Mouse (Mus musculus): Measurements from ENCODE around the gene Pet117. TPM values are rescaled to one million over a fixed set of nuclear protein-coding genes. Genes with fewer than 3 reads are reported as not detected.

Gene Pet117
- 0.90 and 1.3 TPM in 2 replicates for polyA plus RNA-seq (2015; fragmentation: Nextera tagmentation; extraction: Ambion mirVana)

- ATAC-seq (ENCODE audit: extremely low read depth, insufficient number of reproducible peaks, low FRiP score, low TSS enrichment), result peak; percentile 89
- H3K4me2 ChIP-seq, result peak within 1 kb of the TSS; percentile 79
- peaks cover 6% of the 10 kb centered on the region for H3K36me3 ChIP-seq
- no peaks in the 10 kb centered on the region for H3K27me3 ChIP-seq (replicated peaks)
- peak within 1 kb of the TSS; percentile 95 for H3K9ac ChIP-seq
- H3K4me1 ChIP-seq, result peaks cover 26% of the 10 kb centered on the region
- peak within 1 kb of the TSS; percentile 86 for H3K4me3 ChIP-seq
- peak within 1 kb of the TSS; percentile 97 for H3K27ac ChIP-seq (replicated peaks)
- H3K9me3 ChIP-seq, result no peaks in the 10 kb centered on the region
- 5% methylated on average over 37 of the region's 38 CpGs for WGBS
Measured at GRCm38 (mm10) chr2:144368400-144369019, at the start of gene Pet117, which contains the start of gene Kat14. Gene Pet117, plus strand, starts transcription at chr2:144368996. Gene Kat14, plus strand, starts transcription at chr2:144368983.

GRCm38 (mm10) chr2:144324218-144324617 lies 44.6 kb upstream of the Pet117 start:
- no peaks in the 10 kb centered on the region for H3K36me3 ChIP-seq
- H3K4me2 ChIP-seq, result no peak overlapping the region
- no peak overlapping the region for H3K27ac ChIP-seq (replicated peaks)
- 35% methylated on average over 3 of the region's 3 CpGs for WGBS
- H3K27me3 ChIP-seq (replicated peaks), result peaks cover 37% of the 10 kb centered on the region
- H3K4me1 ChIP-seq, result no peaks in the 10 kb centered on the region
- ATAC-seq (ENCODE audit: extremely low read depth, insufficient number of reproducible peaks, low FRiP score, low TSS enrichment), result no peak
- H3K4me3 ChIP-seq, result no peak overlapping the region
- H3K9ac ChIP-seq, result no peak overlapping the region
- H3K9me3 ChIP-seq, result no peaks in the 10 kb centered on the region

GRCm38 (mm10) chr2:144329451-144329850 lies 39.3 kb upstream of the Pet117 start:
- no peak overlapping the region for H3K9ac ChIP-seq

GRCm38 (mm10) chr2:144329937-144330336 lies 38.9 kb upstream of the Pet117 start:
- peaks cover 41% of the 10 kb centered on the region for H3K4me1 ChIP-seq
- H3K4me2 ChIP-seq, result peak overlapping the region; percentile 92
- H3K4me3 ChIP-seq, result peak overlapping the region; percentile 64
- no peak overlapping the region for H3K9ac ChIP-seq
- no peak overlapping the region for H3K27ac ChIP-seq (replicated peaks)
- peaks cover 94% of the 10 kb centered on the region for H3K27me3 ChIP-seq (replicated peaks)
- H3K9me3 ChIP-seq, result no peaks in the 10 kb centered on the region
- ATAC-seq (ENCODE audit: extremely low read depth, insufficient number of reproducible peaks, low FRiP score, low TSS enrichment), result no peak
- no peaks in the 10 kb centered on the region for H3K36me3 ChIP-seq
- WGBS, result 2% methylated on average over 10 of the region's 10 CpGs

More at GRCm38 (mm10) chr2:144329451-144329850, 39.3 kb upstream of the Pet117 start:
- no peak for ATAC-seq (ENCODE audit: extremely low read depth, insufficient number of reproducible peaks, low FRiP score, low TSS enrichment)
- peak overlapping the region; percentile 64 for H3K4me3 ChIP-seq
- H3K27me3 ChIP-seq (replicated peaks), result peaks cover 89% of the 10 kb centered on the region
- H3K9me3 ChIP-seq, result no peaks in the 10 kb centered on the region
- H3K27ac ChIP-seq (replicated peaks), result no peak overlapping the region
- peak overlapping the region; percentile 92 for H3K4me2 ChIP-seq
- WGBS, result 6% methylated on average over 10 of the region's 10 CpGs
- no peaks in the 10 kb centered on the region for H3K36me3 ChIP-seq
- peaks cover 41% of the 10 kb centered on the region for H3K4me1 ChIP-seq

- WGBS, result under 1% methylated on average over 40 of the region's 41 CpGs
- no peak overlapping the region for H3K27ac ChIP-seq (replicated peaks)
- peaks cover 96% of the 10 kb centered on the region for H3K27me3 ChIP-seq (replicated peaks)
Measured at GRCm38 (mm10) chr2:144330352-144330959, 38.3 kb upstream of the Pet117 start.

GRCm38 (mm10) chr2:144330960-144331371 lies 37.8 kb upstream of the Pet117 start:
- no peaks in the 10 kb centered on the region for H3K9me3 ChIP-seq
- peak overlapping the region; percentile 92 for H3K4me2 ChIP-seq
- no peaks in the 10 kb centered on the region for H3K36me3 ChIP-seq
- WGBS, result 1% methylated on average over 49 of the region's 50 CpGs
- peak overlapping the region; percentile 76 for H3K9ac ChIP-seq
- ATAC-seq (ENCODE audit: extremely low read depth, insufficient number of reproducible peaks, low FRiP score, low TSS enrichment), result no peak; the same call in 1 of the 2 replicates
- peak overlapping the region; percentile 64 for H3K4me3 ChIP-seq
- no peak overlapping the region for H3K27ac ChIP-seq (replicated peaks)
- peaks cover 41% of the 10 kb centered on the region for H3K4me1 ChIP-seq
- peaks cover 99% of the 10 kb centered on the region for H3K27me3 ChIP-seq (replicated peaks)

More at GRCm38 (mm10) chr2:144330352-144330959, 38.3 kb upstream of the Pet117 start:
- Histone ChIP-seq H3K4me2 (peak overlapping the region; percentile 92), H3K9me3 (no peaks in the 10 kb centered on the region), H3K4me3 (peak overlapping the region; percentile 64), H3K4me1 (peaks cover 41% of the 10 kb centered on the region), H3K9ac (peak overlapping the region; percentile 76), H3K36me3 (no peaks in the 10 kb centered on the region)
- no peak for ATAC-seq (ENCODE audit: extremely low read depth, insufficient number of reproducible peaks, low FRiP score, low TSS enrichment)

GRCm38 (mm10) chr2:144331401-144332302 lies 37.1 kb upstream of the Pet117 start, which contains the start of gene Ovol2:
Gene Ovol2, minus strand, starts transcription at chr2:144332146.
- H3K27me3 ChIP-seq (replicated peaks), result peaks cover 97% of the 10 kb centered on the region
- no peaks in the 10 kb centered on the region for H3K36me3 ChIP-seq
- peak within 1 kb of the TSS; percentile 64 for H3K4me3 ChIP-seq
- no peak within 1 kb of the TSS for H3K27ac ChIP-seq (replicated peaks)
- H3K4me1 ChIP-seq, result peaks cover 41% of the 10 kb centered on the region
- WGBS, result under 1% methylated on average over 62 of the region's 62 CpGs
- H3K9ac ChIP-seq, result peak within 1 kb of the TSS; percentile 76
- no peak for ATAC-seq (ENCODE audit: extremely low read depth, insufficient number of reproducible peaks, low FRiP score, low TSS enrichment)
- H3K9me3 ChIP-seq, result no peaks in the 10 kb centered on the region
- peak within 1 kb of the TSS; percentile 92 for H3K4me2 ChIP-seq

GRCm38 (mm10) chr2:144332486-144332885 lies 36.3 kb upstream of the Pet117 start:
- Histone ChIP-seq H3K4me1 (peaks cover 41% of the 10 kb centered on the region), H3K4me2 (peak overlapping the region; percentile 92), H3K9me3 (no peaks in the 10 kb centered on the region), H3K27me3 (replicated peaks) (peaks cover 88% of the 10 kb centered on the region), H3K27ac (replicated peaks) (no peak overlapping the region), H3K4me3 (peak overlapping the region; percentile 64), H3K36me3 (no peaks in the 10 kb centered on the region), H3K9ac (peak overlapping the region; percentile 58)
- WGBS, result 4% methylated on average over 9 of the region's 9 CpGs
- ATAC-seq (ENCODE audit: extremely low read depth, insufficient number of reproducible peaks, low FRiP score, low TSS enrichment), result no peak

- Histone ChIP-seq H3K9me3 (no peaks in the 10 kb centered on the region), H3K4me1 (peaks cover 41% of the 10 kb centered on the region), H3K9ac (peak overlapping the region; percentile 58), H3K4me3 (peak overlapping the region; percentile 64), H3K4me2 (peak overlapping the region; percentile 92), H3K36me3 (no peaks in the 10 kb centered on the region), H3K27me3 (replicated peaks) (peaks cover 80% of the 10 kb centered on the region), H3K27ac (replicated peaks) (no peak overlapping the region)
- 7% methylated on average over 28 of the region's 28 CpGs for WGBS
- ATAC-seq (ENCODE audit: extremely low read depth, insufficient number of reproducible peaks, low FRiP score, low TSS enrichment), result no peak
Measured at GRCm38 (mm10) chr2:144333138-144333842, 35.5 kb upstream of the Pet117 start.

- H3K4me3 ChIP-seq, result no peak overlapping the region
- WGBS, result 54% methylated on average over 3 of the region's 3 CpGs
- no peak for ATAC-seq (ENCODE audit: extremely low read depth, insufficient number of reproducible peaks, low FRiP score, low TSS enrichment)
- no peaks in the 10 kb centered on the region for H3K36me3 ChIP-seq
- H3K9ac ChIP-seq, result no peak overlapping the region
- H3K27me3 ChIP-seq (replicated peaks), result peaks cover 41% of the 10 kb centered on the region
- no peak overlapping the region for H3K27ac ChIP-seq (replicated peaks)
- no peak overlapping the region for H3K4me2 ChIP-seq
- H3K4me1 ChIP-seq, result peaks cover 11% of the 10 kb centered on the region
- H3K9me3 ChIP-seq, result no peaks in the 10 kb centered on the region
Measured at GRCm38 (mm10) chr2:144337230-144337629, 31.6 kb upstream of the Pet117 start.

Data from heart, embryonic 13.5 days (tissue).